Mouse (Mus musculus): ENCODE data around the gene Ifi207. TPM values are rescaled to one million over a fixed set of nuclear protein-coding genes. Genes with fewer than 3 reads are reported as not detected.
"Not testable (repeated sequence)": the region's sequence is repeated elsewhere in the genome, so short reads cannot be mapped to it uniquely, and the experiment has no call there.

The Ifi207 gene
- 0.57 TPM in 1 of 2 replicates, not detected in the other for polyA plus RNA-seq (2014; fragmentation: Nextera tagmentation; extraction: Ambion mirVana)

GRCm38 (mm10) chr1:173741656-173742055 lies at the start of gene Ifi207:
Gene Ifi207, minus strand, starts transcription at chr1:173741747.
- no peak for ATAC-seq (ENCODE audit: low read depth)
- no peak within 1 kb of the TSS for H3K4me2 ChIP-seq (ENCODE audit: low read depth, low read length)
- no peaks in the 10 kb centered on the region for H3K27me3 ChIP-seq (ENCODE audit: control insufficient read depth, insufficient read depth, low read length)
- H3K4me1 ChIP-seq (ENCODE audit: control insufficient read depth, insufficient read depth, low read length), result no peaks in the 10 kb centered on the region
- H3K9me3 ChIP-seq (ENCODE audit: control insufficient read depth, low read length), result no peaks in the 10 kb centered on the region
- no peak within 1 kb of the TSS for H3K4me3 ChIP-seq (ENCODE audit: low read depth, low read length)
- WGBS, result 76% methylated on average over 4 of the region's 4 CpGs
- no peak within 1 kb of the TSS for H3K27ac ChIP-seq (ENCODE audit: low read depth, low read length)
- no peaks in the 10 kb centered on the region for H3K36me3 ChIP-seq (ENCODE audit: control insufficient read depth, insufficient read depth, low read length)
- H3K9ac ChIP-seq (replicated peaks; ENCODE audit: low read depth, low read length), result no peak within 1 kb of the TSS

GRCm38 (mm10) chr1:173773457-173773856 lies 31.9 kb upstream of the Ifi207 start:
- H3K9me3 ChIP-seq (ENCODE audit: control insufficient read depth, low read length); H3K4me1 ChIP-seq (ENCODE audit: control insufficient read depth, insufficient read depth, low read length); H3K4me3 ChIP-seq (ENCODE audit: low read depth, low read length); H3K27me3 ChIP-seq (ENCODE audit: control insufficient read depth, insufficient read depth, low read length); H3K27ac ChIP-seq (ENCODE audit: low read depth, low read length); H3K4me2 ChIP-seq (ENCODE audit: low read depth, low read length); H3K36me3 ChIP-seq (ENCODE audit: control insufficient read depth, insufficient read depth, low read length); ATAC-seq (ENCODE audit: low read depth); H3K9ac ChIP-seq (replicated peaks; ENCODE audit: low read depth, low read length): not testable (repeated sequence)
- WGBS, result 67% methylated on average over 3 of the region's 3 CpGs

GRCm38 (mm10) chr1:173766848-173767617 lies 25.5 kb upstream of the Ifi207 start, which contains the start of gene Ifi204:
Gene Ifi204, minus strand, starts transcription at chr1:173766943.
- not testable (repeated sequence) for H3K9me3 ChIP-seq (ENCODE audit: control insufficient read depth, low read length); H3K4me3 ChIP-seq (ENCODE audit: low read depth, low read length); H3K4me2 ChIP-seq (ENCODE audit: low read depth, low read length); H3K36me3 ChIP-seq (ENCODE audit: control insufficient read depth, insufficient read depth, low read length); H3K4me1 ChIP-seq (ENCODE audit: control insufficient read depth, insufficient read depth, low read length); ATAC-seq (ENCODE audit: low read depth); H3K27ac ChIP-seq (ENCODE audit: low read depth, low read length); H3K27me3 ChIP-seq (ENCODE audit: control insufficient read depth, insufficient read depth, low read length); H3K9ac ChIP-seq (replicated peaks; ENCODE audit: low read depth, low read length)
- 87% methylated on average over 5 of the region's 5 CpGs for WGBS

- H3K27me3 ChIP-seq (ENCODE audit: control insufficient read depth, insufficient read depth, low read length); H3K36me3 ChIP-seq (ENCODE audit: control insufficient read depth, insufficient read depth, low read length); ATAC-seq (ENCODE audit: low read depth); H3K27ac ChIP-seq (ENCODE audit: low read depth, low read length); H3K9me3 ChIP-seq (ENCODE audit: control insufficient read depth, low read length); H3K4me1 ChIP-seq (ENCODE audit: control insufficient read depth, insufficient read depth, low read length); H3K4me3 ChIP-seq (ENCODE audit: low read depth, low read length); H3K9ac ChIP-seq (replicated peaks; ENCODE audit: low read depth, low read length); H3K4me2 ChIP-seq (ENCODE audit: low read depth, low read length): not testable (repeated sequence)
- WGBS, result 84% methylated on average over 4 of the region's 5 CpGs
These were observed 18.5 kb upstream of the Ifi207 start for GRCm38 (mm10) chr1:173760032-173760431.

- H3K27me3 ChIP-seq (ENCODE audit: control insufficient read depth, insufficient read depth, low read length), result no peaks in the 10 kb centered on the region
- WGBS, result 82% methylated on average over 1 of the region's 1 CpGs
These were observed 715 bp upstream of the Ifi207 start for GRCm38 (mm10) chr1:173742262-173742661.

GRCm38 (mm10) chr1:173740537-173740936 lies 1.0 kb downstream of the Ifi207 start:
- Histone ChIP-seq H3K9me3 (ENCODE audit: control insufficient read depth, low read length) (no peaks in the 10 kb centered on the region), H3K4me3 (ENCODE audit: low read depth, low read length) (no peak overlapping the region), H3K27me3 (ENCODE audit: control insufficient read depth, insufficient read depth, low read length) (no peaks in the 10 kb centered on the region), H3K36me3 (ENCODE audit: control insufficient read depth, insufficient read depth, low read length) (no peaks in the 10 kb centered on the region), H3K9ac (replicated peaks; ENCODE audit: low read depth, low read length) (no peak overlapping the region), H3K4me1 (ENCODE audit: control insufficient read depth, insufficient read depth, low read length) (no peaks in the 10 kb centered on the region), H3K27ac (ENCODE audit: low read depth, low read length) (no peak overlapping the region), H3K4me2 (ENCODE audit: low read depth, low read length) (no peak overlapping the region)
- ATAC-seq (ENCODE audit: low read depth), result no peak

More at GRCm38 (mm10) chr1:173742262-173742661, 715 bp upstream of the Ifi207 start:
- H3K4me2 ChIP-seq (ENCODE audit: low read depth, low read length), result no peak overlapping the region
- no peaks in the 10 kb centered on the region for H3K4me1 ChIP-seq (ENCODE audit: control insufficient read depth, insufficient read depth, low read length)
- H3K4me3 ChIP-seq (ENCODE audit: low read depth, low read length), result no peak overlapping the region
- H3K27ac ChIP-seq (ENCODE audit: low read depth, low read length), result no peak overlapping the region
- H3K9me3 ChIP-seq (ENCODE audit: control insufficient read depth, low read length), result no peaks in the 10 kb centered on the region
- ATAC-seq (ENCODE audit: low read depth), result no peak
- H3K9ac ChIP-seq (replicated peaks; ENCODE audit: low read depth, low read length), result no peak overlapping the region
- no peaks in the 10 kb centered on the region for H3K36me3 ChIP-seq (ENCODE audit: control insufficient read depth, insufficient read depth, low read length)

GRCm38 (mm10) chr1:173736986-173737385 lies 4.6 kb downstream of the Ifi207 start:
- no peaks in the 10 kb centered on the region for H3K4me1 ChIP-seq (ENCODE audit: control insufficient read depth, insufficient read depth, low read length)
- H3K27me3 ChIP-seq (ENCODE audit: control insufficient read depth, insufficient read depth, low read length), result no peaks in the 10 kb centered on the region
- H3K4me3 ChIP-seq (ENCODE audit: low read depth, low read length), result no peak overlapping the region
- no peak overlapping the region for H3K27ac ChIP-seq (ENCODE audit: low read depth, low read length)
- no peak for ATAC-seq (ENCODE audit: low read depth)
- no peak overlapping the region for H3K9ac ChIP-seq (replicated peaks; ENCODE audit: low read depth, low read length)
- no peaks in the 10 kb centered on the region for H3K36me3 ChIP-seq (ENCODE audit: control insufficient read depth, insufficient read depth, low read length)
- no peaks in the 10 kb centered on the region for H3K9me3 ChIP-seq (ENCODE audit: control insufficient read depth, low read length)
- WGBS, result 83% methylated on average over 2 of the region's 2 CpGs
- no peak overlapping the region for H3K4me2 ChIP-seq (ENCODE audit: low read depth, low read length)

GRCm38 (mm10) chr1:173735015-173735414 lies 6.5 kb downstream of the Ifi207 start:
- not testable (repeated sequence) for H3K4me3 ChIP-seq (ENCODE audit: low read depth, low read length); H3K9me3 ChIP-seq (ENCODE audit: control insufficient read depth, low read length); H3K27me3 ChIP-seq (ENCODE audit: control insufficient read depth, insufficient read depth, low read length); H3K4me2 ChIP-seq (ENCODE audit: low read depth, low read length); H3K4me1 ChIP-seq (ENCODE audit: control insufficient read depth, insufficient read depth, low read length); H3K27ac ChIP-seq (ENCODE audit: low read depth, low read length); ATAC-seq (ENCODE audit: low read depth); H3K9ac ChIP-seq (replicated peaks; ENCODE audit: low read depth, low read length); H3K36me3 ChIP-seq (ENCODE audit: control insufficient read depth, insufficient read depth, low read length)
- 95% methylated on average over 4 of the region's 4 CpGs for WGBS

- H3K27me3 ChIP-seq (ENCODE audit: control insufficient read depth, insufficient read depth, low read length), result no peaks in the 10 kb centered on the region
- H3K9ac ChIP-seq (replicated peaks; ENCODE audit: low read depth, low read length), result no peak overlapping the region
- H3K4me2 ChIP-seq (ENCODE audit: low read depth, low read length), result no peak overlapping the region
- WGBS, result 48% methylated on average over 7 of the region's 7 CpGs
- H3K4me3 ChIP-seq (ENCODE audit: low read depth, low read length), result no peak overlapping the region
- no peak overlapping the region for H3K27ac ChIP-seq (ENCODE audit: low read depth, low read length)
- H3K4me1 ChIP-seq (ENCODE audit: control insufficient read depth, insufficient read depth, low read length), result no peaks in the 10 kb centered on the region
- H3K36me3 ChIP-seq (ENCODE audit: control insufficient read depth, insufficient read depth, low read length), result no peaks in the 10 kb centered on the region
- H3K9me3 ChIP-seq (ENCODE audit: control insufficient read depth, low read length), result no peaks in the 10 kb centered on the region
- no peak for ATAC-seq (ENCODE audit: low read depth)
These were observed 8.3 kb downstream of the Ifi207 start for GRCm38 (mm10) chr1:173733219-173733618.
